Mouse (Mus musculus) kidney, embryonic 15.5 days (tissue): ENCODE measurements at regions not wholly inside any gene's neighbourhood (a gene's known extent, or its start where the extent isn't known, plus 50 kb on each side); places are given as distances from the start of the nearest gene placed in this dataset.
A peak's percentile ranks its signal among the peaks of the same experiment; 100 is the strongest.

Experiments used
- ATAC-seq: fragments of 200-750 bp; cut with Nextera tagmentation; replicated peaks from 2 replicates; pipeline ENCODE4 v1.8.0; 2017; ENCODE audit warnings: moderate TSS enrichment; ENCODE audit not compliant: low FRiP score
- H3K27ac ChIP-seq: fragments of 300-500 bp; sonication (generic); 2 replicates; pipeline ENCODE4 v1.5.1; 2015; ENCODE audit warnings: mild to moderate bottlenecking, inconsistent platforms
- H3K27me3 ChIP-seq: fragments of 300-500 bp; sonication (generic); 2 replicates; pipeline ENCODE4 v1.6.1; 2015; ENCODE audit warnings: inconsistent platforms
- H3K36me3 ChIP-seq: fragments of 300-500 bp; sonication (generic); 2 replicates; pipeline ENCODE4 v1.6.1; 2015; ENCODE audit warnings: inconsistent platforms
- H3K4me1 ChIP-seq: fragments of 300-500 bp; sonication (generic); 2 replicates; pipeline ENCODE4 v1.6.1; 2015; ENCODE audit warnings: inconsistent platforms
- H3K4me2 ChIP-seq: fragments of 300-500 bp; sonication (generic); 2 replicates; pipeline ENCODE4 v1.6.1; 2015; ENCODE audit warnings: moderate library complexity, mild to moderate bottlenecking, inconsistent platforms
- H3K4me3 ChIP-seq: fragments of 300-500 bp; sonication (generic); replicated peaks from 2 replicates; pipeline ENCODE4 v1.5.1; 2015; ENCODE audit warnings: mild to moderate bottlenecking, inconsistent platforms
- H3K9ac ChIP-seq: fragments of 300-500 bp; sonication (generic); 2 replicates; pipeline ENCODE4 v1.6.1; 2015; ENCODE audit warnings: mild to moderate bottlenecking, inconsistent platforms
- H3K9me3 ChIP-seq: fragments of 300-500 bp; sonication (generic); replicated peaks from 2 replicates; pipeline ENCODE4 v1.6.1; 2016; ENCODE audit warnings: inconsistent platforms
- WGBS: fragments of 180-500 bp; shearing (Covaris S2); methylation state at CpG from one replicate; pipeline ENCODE4 v1.1.7; 2015; ENCODE audit warnings: mixed read lengths; 5-methylcytosine and 5-hydroxymethylcytosine counted together

DNA sequence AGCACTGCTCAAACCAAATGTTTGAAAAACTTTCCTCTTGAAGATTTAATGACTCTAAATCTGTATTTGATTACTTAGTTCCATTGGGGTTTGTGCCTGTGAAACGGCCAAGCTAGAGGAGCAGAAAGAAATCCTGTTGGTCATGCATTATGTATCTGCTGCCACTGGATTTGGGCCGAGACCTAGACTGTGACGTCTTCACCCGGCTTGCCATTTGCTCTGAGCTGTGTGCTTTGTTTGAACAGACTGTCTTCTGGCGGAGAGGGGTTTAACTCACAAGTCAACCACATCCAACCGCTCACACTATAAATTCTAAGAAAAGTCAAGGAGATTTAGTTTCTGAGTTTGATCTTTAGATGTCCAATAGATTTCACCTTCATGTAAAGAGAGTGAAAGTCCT is 503.6 kb downstream of the Nuf2 start:
- no peaks in the 10 kb centered on the region for H3K4me1 ChIP-seq
- H3K4me3 ChIP-seq: no peak overlapping the region
- ATAC-seq: no peak
- WGBS: 65% methylated on average over 6 of the region's 6 CpGs
- H3K36me3 ChIP-seq: no peaks in the 10 kb centered on the region
- no peak overlapping the region for H3K9ac ChIP-seq
- H3K27ac ChIP-seq: no peak overlapping the region
- H3K4me2 ChIP-seq: no peak overlapping the region
- no peaks in the 10 kb centered on the region for H3K27me3 ChIP-seq
- no peaks in the 10 kb centered on the region for H3K9me3 ChIP-seq

DNA sequence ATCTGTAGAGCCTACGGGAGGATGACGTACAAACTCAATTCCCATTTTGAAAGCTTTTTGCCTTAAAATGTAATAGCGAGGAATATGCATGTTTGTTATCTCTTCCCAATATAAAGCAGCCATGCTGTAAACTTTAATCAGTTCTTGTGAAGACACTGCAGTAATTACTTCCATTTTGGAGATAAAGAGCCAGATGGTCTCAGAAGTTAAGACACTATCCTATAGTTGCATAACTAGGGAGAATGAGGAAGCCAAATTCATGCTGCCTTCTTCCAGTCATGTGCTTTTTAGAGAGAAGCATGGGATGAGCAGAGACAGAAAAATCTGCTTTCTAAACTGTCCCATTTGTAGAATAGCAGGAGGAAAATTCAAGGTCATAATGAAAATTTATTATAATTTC is 504.0 kb downstream of the Nuf2 start:
- no peaks in the 10 kb centered on the region for H3K4me1 ChIP-seq
- no peak overlapping the region for H3K4me2 ChIP-seq
- no peak overlapping the region for H3K27ac ChIP-seq
- no peaks in the 10 kb centered on the region for H3K27me3 ChIP-seq
- H3K9ac ChIP-seq: no peak overlapping the region
- WGBS: 90% methylated on average over 3 of the region's 3 CpGs
- H3K36me3 ChIP-seq: no peaks in the 10 kb centered on the region
- no peaks in the 10 kb centered on the region for H3K9me3 ChIP-seq
- ATAC-seq: no peak
- no peak overlapping the region for H3K4me3 ChIP-seq

- Histone ChIP-seq H3K36me3 (no peaks in the 10 kb centered on the region), H3K9ac (no peak overlapping the region), H3K9me3 (no peaks in the 10 kb centered on the region), H3K4me1 (no peaks in the 10 kb centered on the region), H3K4me2 (no peak overlapping the region), H3K4me3 (no peak overlapping the region), H3K27ac (no peak overlapping the region), H3K27me3 (no peaks in the 10 kb centered on the region)
- 80% methylated on average over 4 of the region's 4 CpGs for WGBS
- no peak for ATAC-seq
These were observed 506.7 kb downstream of the Nuf2 start for GRCm38 (mm10) chr1:169024531-169024930.

GRCm38 (mm10) chr1:168991506-168992244 is 539.6 kb downstream of the Nuf2 start:
- Histone ChIP-seq H3K4me3 (no peak overlapping the region), H3K4me1 (0 out of 2 replicates have a peak, but pooled peaks cover 3% of the 10 kb centered on the region), H3K9ac (no peak overlapping the region), H3K27me3 (no peaks in the 10 kb centered on the region), H3K27ac (no peak overlapping the region), H3K4me2 (no peak overlapping the region), H3K9me3 (no peaks in the 10 kb centered on the region), H3K36me3 (no peaks in the 10 kb centered on the region)
- WGBS: 75% methylated on average over 14 of the region's 14 CpGs
- ATAC-seq: no peak

DNA sequence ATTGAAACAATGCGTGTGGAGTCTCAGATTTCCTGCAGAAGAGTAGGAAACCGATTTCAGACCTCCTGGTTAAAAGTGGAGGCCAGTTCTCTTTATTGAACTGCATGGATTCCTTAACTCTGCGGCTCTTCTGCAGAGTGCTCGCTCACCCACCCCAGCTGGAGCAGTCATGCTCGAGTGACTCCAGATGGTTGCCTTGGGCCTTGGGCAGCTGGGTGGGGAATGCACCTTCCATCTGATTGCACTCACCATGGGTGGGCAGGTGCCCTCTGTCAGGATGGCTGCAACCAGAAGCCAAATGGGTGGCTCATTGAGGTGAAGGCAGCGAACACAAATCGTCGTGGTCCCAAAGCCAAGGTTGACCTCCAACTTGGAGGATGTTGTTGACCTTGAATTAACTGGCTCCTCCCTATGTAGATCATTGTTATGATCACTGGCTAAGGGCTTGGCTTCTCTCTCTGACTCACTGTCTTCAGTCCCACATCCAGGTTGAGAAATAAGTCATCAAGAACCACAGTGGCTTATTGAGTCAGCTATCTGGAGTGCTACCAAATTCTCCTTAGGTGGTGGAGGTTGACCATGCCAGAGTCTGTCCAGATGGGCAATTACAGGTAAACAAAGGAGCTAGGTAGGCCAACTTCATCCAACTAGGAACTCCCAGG is 543.1 kb upstream of the Pbx1 start:
- peak; percentile 69; the same call in 1 of the 2 replicates for ATAC-seq
- H3K4me3 ChIP-seq: no peak overlapping the region
- H3K4me2 ChIP-seq: no peak overlapping the region
- H3K36me3 ChIP-seq: no peaks in the 10 kb centered on the region
- H3K27ac ChIP-seq: peak overlapping the region; percentile 76
- WGBS: 26% methylated on average over 8 of the region's 8 CpGs
- H3K4me1 ChIP-seq: peaks cover 13% of the 10 kb centered on the region
- no peak overlapping the region for H3K9ac ChIP-seq
- H3K9me3 ChIP-seq: no peaks in the 10 kb centered on the region; the same call in 1 of the 2 replicates
- no peaks in the 10 kb centered on the region for H3K27me3 ChIP-seq

GRCm38 (mm10) chr1:168969402-168969801 is 537.3 kb upstream of the Pbx1 start:
- peaks cover 3% of the 10 kb centered on the region; the same call in 1 of the 2 replicates for H3K4me1 ChIP-seq
- WGBS: 22% methylated on average over 5 of the region's 5 CpGs
- 0 out of 2 replicates have a peak, but pooled peaks have one; percentile 43 for ATAC-seq
- no peak overlapping the region for H3K9ac ChIP-seq
- H3K27ac ChIP-seq: peak overlapping the region; percentile 78
- peak overlapping the region; percentile 28; the same call in 1 of the 2 replicates for H3K4me2 ChIP-seq
- H3K4me3 ChIP-seq: no peak overlapping the region
- H3K9me3 ChIP-seq: no peaks in the 10 kb centered on the region; the same call in 1 of the 2 replicates
- no peaks in the 10 kb centered on the region for H3K27me3 ChIP-seq
- no peaks in the 10 kb centered on the region for H3K36me3 ChIP-seq

DNA sequence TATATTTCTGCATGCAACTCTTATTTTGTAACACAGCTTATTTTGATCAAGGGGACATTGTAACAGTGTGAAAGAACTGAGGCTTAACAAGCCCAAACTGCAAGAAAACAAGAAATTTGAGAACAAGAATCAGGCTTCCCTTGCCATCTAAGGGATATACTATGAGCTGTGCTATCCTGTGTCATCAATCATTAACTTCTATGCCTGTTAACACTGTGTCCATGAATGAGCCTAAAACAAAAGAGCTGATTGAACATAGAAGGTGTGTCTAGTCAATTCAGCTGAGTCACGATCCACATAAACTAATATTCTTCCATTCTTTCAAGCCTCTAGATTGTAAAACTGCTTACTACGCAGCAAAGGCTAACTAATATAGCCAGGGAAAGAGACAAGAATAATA is 535.3 kb upstream of the Pbx1 start:
- Histone ChIP-seq H3K9ac (no peak overlapping the region), H3K4me2 (no peak overlapping the region), H3K4me3 (no peak overlapping the region), H3K9me3 (no peaks in the 10 kb centered on the region; the same call in 1 of the 2 replicates), H3K4me1 (peaks cover 3% of the 10 kb centered on the region; the same call in 1 of the 2 replicates), H3K27ac (no peak overlapping the region), H3K27me3 (no peaks in the 10 kb centered on the region), H3K36me3 (no peaks in the 10 kb centered on the region)
- WGBS: 76% methylated on average over 2 of the region's 2 CpGs
- ATAC-seq: 0 out of 2 replicates have a peak, but pooled peaks have one; percentile 67

DNA sequence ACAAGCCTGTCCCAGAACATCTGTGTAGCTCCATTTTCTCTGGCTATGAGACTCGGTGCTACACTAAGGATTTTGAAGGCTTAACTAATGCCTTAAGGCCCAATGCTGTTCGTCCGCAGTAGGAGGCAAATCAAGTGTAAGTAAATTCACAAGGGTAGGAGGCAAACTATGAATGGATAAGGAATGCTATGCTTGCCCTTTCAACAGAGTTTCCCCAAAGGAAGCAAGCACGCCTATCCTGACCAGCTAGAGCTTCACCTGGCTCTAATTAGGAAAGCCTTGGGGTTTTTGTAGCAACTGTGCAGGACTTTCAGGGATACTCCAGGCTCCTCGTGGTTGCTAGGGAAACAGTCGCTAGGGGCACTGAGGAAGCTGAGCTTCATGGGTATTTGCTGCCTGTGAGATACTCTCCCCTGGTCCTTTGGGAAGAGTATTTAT is 532.4 kb upstream of the Pbx1 start:
- no peaks in the 10 kb centered on the region for H3K36me3 ChIP-seq
- H3K27me3 ChIP-seq: no peaks in the 10 kb centered on the region
- H3K4me2 ChIP-seq: no peak overlapping the region
- H3K9me3 ChIP-seq: no peaks in the 10 kb centered on the region
- H3K9ac ChIP-seq: no peak overlapping the region
- peaks cover 3% of the 10 kb centered on the region; the same call in 1 of the 2 replicates for H3K4me1 ChIP-seq
- no peak for ATAC-seq
- H3K27ac ChIP-seq: no peak overlapping the region
- H3K4me3 ChIP-seq: no peak overlapping the region
- WGBS: 72% methylated on average over 6 of the region's 6 CpGs

GRCm38 (mm10) chr1:168950947-168951346 is 518.9 kb upstream of the Pbx1 start:
- no peaks in the 10 kb centered on the region for H3K36me3 ChIP-seq
- no peak overlapping the region for H3K4me3 ChIP-seq
- H3K4me2 ChIP-seq: no peak overlapping the region
- ATAC-seq: no peak
- H3K27me3 ChIP-seq: no peaks in the 10 kb centered on the region
- H3K4me1 ChIP-seq: no peaks in the 10 kb centered on the region
- H3K9ac ChIP-seq: no peak overlapping the region
- H3K9me3 ChIP-seq: no peaks in the 10 kb centered on the region
- H3K27ac ChIP-seq: no peak overlapping the region

DNA sequence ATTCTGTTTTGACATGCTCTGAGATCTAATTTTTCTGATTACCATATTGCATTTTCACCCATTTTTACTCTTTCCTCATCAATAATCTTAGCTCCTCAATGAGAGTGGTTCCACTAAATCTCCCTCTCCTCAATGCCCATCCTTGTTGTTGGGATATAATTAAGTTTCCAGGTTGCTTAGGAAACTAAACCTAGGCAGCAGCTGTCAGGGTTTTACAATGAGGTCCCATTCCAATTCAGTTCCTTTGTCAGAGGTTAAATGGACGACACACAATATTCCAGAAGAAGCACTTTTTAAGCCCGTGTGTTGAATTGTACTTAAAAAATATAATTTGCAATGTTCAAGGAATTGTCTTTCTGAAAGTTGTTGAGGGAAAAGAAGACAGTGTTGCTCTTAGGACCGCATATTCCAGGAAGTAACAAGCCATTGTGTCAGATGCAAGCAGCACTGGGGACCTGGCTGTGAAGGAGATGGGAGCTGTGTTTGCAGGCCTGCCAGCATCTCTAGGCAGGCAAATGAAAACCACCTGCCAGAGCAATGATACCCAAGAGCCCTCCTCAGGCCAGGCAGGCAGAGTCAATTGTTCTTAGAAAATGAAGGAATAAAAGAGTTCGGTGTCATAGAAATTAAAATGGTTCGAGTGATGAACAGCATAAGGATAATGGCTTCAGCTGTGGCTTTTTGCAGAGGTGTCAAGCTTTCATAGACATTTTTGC is 492.2 kb upstream of the Pbx1 start:
- H3K4me3 ChIP-seq: no peak overlapping the region
- H3K9ac ChIP-seq: no peak overlapping the region
- no peaks in the 10 kb centered on the region for H3K36me3 ChIP-seq
- 67% methylated on average over 5 of the region's 5 CpGs for WGBS
- H3K4me1 ChIP-seq: no peaks in the 10 kb centered on the region
- H3K27me3 ChIP-seq: no peaks in the 10 kb centered on the region
- no peak overlapping the region for H3K27ac ChIP-seq
- no peak for ATAC-seq
- H3K9me3 ChIP-seq: no peaks in the 10 kb centered on the region
- H3K4me2 ChIP-seq: no peak overlapping the region

- Histone ChIP-seq H3K9me3 (no peaks in the 10 kb centered on the region), H3K27ac (no peak overlapping the region), H3K4me1 (no peaks in the 10 kb centered on the region), H3K27me3 (no peaks in the 10 kb centered on the region), H3K4me3 (no peak overlapping the region), H3K4me2 (no peak overlapping the region), H3K9ac (no peak overlapping the region), H3K36me3 (no peaks in the 10 kb centered on the region)
- ATAC-seq: no peak
- WGBS: 88% methylated on average over 9 of the region's 9 CpGs
These were observed 486.4 kb upstream of the Pbx1 start for GRCm38 (mm10) chr1:168918331-168919076.
